In genomic region chr8:102496021-102496420, GRCm38 (mm10) we compare ENCODE assay signal across 23 mouse cellular contexts.
DNase-seq lines count a peak whose midpoint lies in the region; ATAC-seq and TF ChIP-seq lines count a peak whose summit lies in the region.
"Had no signal": no experiment of that assay in that cellular context is flagged by ENCODE, and none has a peak within 500 bp of the region (broad histone marks: within the 10 kb centered on the region; RNA-seq: fewer than 3 reads in every experiment).

No protein-coding gene starts in this region.

- no peak for TF ChIP-seq POLR2A in kidney, adult 2 months (IDR thresholded peaks at IDR 0.05; ENCODE audit: low read depth, low read length)
- TF ChIP-seq POLR2A in lung, adult 2 months (IDR thresholded peaks at IDR 0.05; ENCODE audit: borderline replicate concordance, extremely low read depth, low read depth, low read length) = no peak

- 18% methylated on average over 1 of the region's 1 CpGs for WGBS in kidney, adult 2 months
- WGBS in kidney, postnatal 0 days = 24% methylated on average over 1 of the region's 1 CpGs
- WGBS in lung, embryonic 16.5 days = 38% methylated on average over 1 of the region's 1 CpGs
- 51% methylated on average over 1 of the region's 1 CpGs for WGBS in lung, adult 2 months
- 75% methylated on average over 1 of the region's 1 CpGs for WGBS in hindbrain, embryonic 13.5 days

- no peak overlapping the region for H3K9ac ChIP-seq in kidney, postnatal 0 days (ENCODE audit: low read depth, low read length)
- no peak overlapping the region for H3K9ac ChIP-seq in lung, embryonic 16.5 days (ENCODE audit: low read length)
- H3K9ac ChIP-seq in hindbrain, embryonic 13.5 days = no peak overlapping the region
- H3K9ac ChIP-seq: embryonic facial prominence, embryonic 15.5 days; hindbrain, embryonic 12.5 days had no signal

- no peaks in the 10 kb centered on the region for H3K36me3 ChIP-seq in kidney, adult 2 months (ENCODE audit: control insufficient read depth, insufficient read depth, low read length)
- H3K36me3 ChIP-seq in kidney, postnatal 0 days (ENCODE audit: insufficient read depth, low read length) = no peaks in the 10 kb centered on the region
- no peaks in the 10 kb centered on the region for H3K36me3 ChIP-seq in lung, embryonic 16.5 days (ENCODE audit: control insufficient read depth, insufficient read depth, low read length)
- H3K36me3 ChIP-seq in hindbrain, embryonic 13.5 days = no peaks in the 10 kb centered on the region
- H3K36me3 ChIP-seq: embryonic facial prominence, embryonic 15.5 days; forebrain, embryonic 10.5 days; hindbrain, embryonic 12.5 days had no signal

- no peaks in the 10 kb centered on the region for H3K4me1 ChIP-seq in kidney, adult 2 months (ENCODE audit: control insufficient read depth, insufficient read depth, low read length)
- H3K4me1 ChIP-seq in kidney, postnatal 0 days (replicated peaks; ENCODE audit: insufficient read depth, low read length) = no peaks in the 10 kb centered on the region
- no peaks in the 10 kb centered on the region for H3K4me1 ChIP-seq in lung, embryonic 16.5 days (replicated peaks; ENCODE audit: control insufficient read depth, insufficient read depth, low read length)
- no peaks in the 10 kb centered on the region for H3K4me1 ChIP-seq in lung, adult 2 months (ENCODE audit: control insufficient read depth, insufficient read depth, low read length)
- H3K4me1 ChIP-seq in hindbrain, embryonic 13.5 days (replicated peaks) = 0 out of 2 replicates have a peak, but pooled peaks cover under 1% of the 10 kb centered on the region
- H3K4me1 ChIP-seq: embryonic facial prominence, embryonic 15.5 days; hindbrain, embryonic 12.5 days had no signal

- TF ChIP-seq CTCF in kidney, adult 2 months (conservative IDR thresholded peaks at IDR 0.05; ENCODE audit: insufficient read depth, insufficient read length, low read depth, low read length) = no peak
- no peak for TF ChIP-seq CTCF in kidney, postnatal 0 days (IDR thresholded peaks at IDR 0.05; ENCODE audit: low read depth)
- TF ChIP-seq CTCF in lung, adult 2 months (IDR thresholded peaks at IDR 0.05; ENCODE audit: insufficient read depth, low read length) = no peak

- H3K27ac ChIP-seq in kidney, adult 2 months (ENCODE audit: insufficient read depth, low read depth, low read length) = no peak overlapping the region
- no peak overlapping the region for H3K27ac ChIP-seq in kidney, postnatal 0 days
- no peak overlapping the region for H3K27ac ChIP-seq in lung, embryonic 16.5 days (ENCODE audit: low read length)
- H3K27ac ChIP-seq in hindbrain, embryonic 13.5 days = no peak overlapping the region
- H3K27ac ChIP-seq: embryonic facial prominence, embryonic 15.5 days; forebrain, embryonic 10.5 days; hindbrain, embryonic 12.5 days; hindbrain, postnatal 0 days had no signal

- no peak overlapping the region for H3K4me3 ChIP-seq in kidney, adult 2 months (ENCODE audit: insufficient read depth, low read depth, low read length)
- no peak overlapping the region for H3K4me3 ChIP-seq in kidney, postnatal 0 days (replicated peaks; ENCODE audit: low read depth, low read length)
- H3K4me3 ChIP-seq in lung, embryonic 16.5 days (ENCODE audit: low read length) = no peak overlapping the region
- H3K4me3 ChIP-seq in lung, adult 2 months (replicated peaks; ENCODE audit: extremely low read depth, low read depth, low read length) = no peak overlapping the region
- H3K4me3 ChIP-seq in hindbrain, embryonic 13.5 days = no peak overlapping the region
- H3K4me3 ChIP-seq: embryonic facial prominence, embryonic 15.5 days; erythroblast, embryonic 14.5 days; forebrain, embryonic 10.5 days; hindbrain, embryonic 12.5 days had no signal

- peak; percentile 63; the same call in 1 of the 2 replicates for ATAC-seq in kidney, postnatal 0 days (replicated peaks; ENCODE audit: low FRiP score, low read depth)
- peak; percentile 61; the same call in 1 of the 2 replicates for ATAC-seq in lung, embryonic 16.5 days (ENCODE audit: low read depth)
- ATAC-seq in hindbrain, embryonic 13.5 days (ENCODE audit: low FRiP score) = no peak
- ATAC-seq: forebrain, embryonic 14.5 days; hindbrain, postnatal 0 days had no signal

- H3K4me2 ChIP-seq in kidney, postnatal 0 days (ENCODE audit: low read length) = no peak overlapping the region
- H3K4me2 ChIP-seq in lung, embryonic 16.5 days (ENCODE audit: low read depth, low read length) = no peak overlapping the region
- H3K4me2 ChIP-seq in hindbrain, embryonic 13.5 days = no peak overlapping the region
- H3K4me2 ChIP-seq: embryonic facial prominence, embryonic 15.5 days; heart, embryonic 11.5 days; hindbrain, embryonic 12.5 days had no signal

- no peaks in the 10 kb centered on the region for H3K27me3 ChIP-seq in kidney, adult 2 months (replicated peaks; ENCODE audit: control insufficient read depth, insufficient read depth, low read length)
- H3K27me3 ChIP-seq in kidney, postnatal 0 days (ENCODE audit: insufficient read depth, low read length) = no peaks in the 10 kb centered on the region
- H3K27me3 ChIP-seq in lung, embryonic 16.5 days (ENCODE audit: control insufficient read depth, insufficient read depth, low read depth, low read length) = no peaks in the 10 kb centered on the region
- no peaks in the 10 kb centered on the region for H3K27me3 ChIP-seq in hindbrain, embryonic 13.5 days
- H3K27me3 ChIP-seq: CH12.LX; embryonic facial prominence, embryonic 15.5 days; hindbrain, embryonic 12.5 days had no signal

- peak; percentile 0 for DNase-seq in kidney, adult 2 months
- no peak for DNase-seq in kidney, postnatal 25 days
- peak; percentile 87 for DNase-seq in kidney, postnatal 0 days (ENCODE audit: low spot score)
- DNase-seq in kidney, adult 11 months = no peak
- DNase-seq in lung, adult 2 months = no peak
- DNase-seq: adrenal gland, adult 8-10 months; adrenal gland, postnatal 36 days; cerebellum, adult 2 months; cerebellum, postnatal 14 days; embryo, embryonic 11 days; gastrocnemius, postnatal 36 days; heart, adult 18-20 months; heart, postnatal 4 days had no signal

- H3K9me3 ChIP-seq in kidney, postnatal 0 days (replicated peaks; ENCODE audit: low read length) = no peaks in the 10 kb centered on the region
- no peaks in the 10 kb centered on the region for H3K9me3 ChIP-seq in lung, embryonic 16.5 days (ENCODE audit: control insufficient read depth, low read length)
- no peaks in the 10 kb centered on the region for H3K9me3 ChIP-seq in hindbrain, embryonic 13.5 days
- H3K9me3 ChIP-seq: embryonic facial prominence, embryonic 15.5 days; forebrain, embryonic 10.5 days; hindbrain, embryonic 12.5 days had no signal

Comparison
In these comparisons a context has a peak if more than half of its experiments do, and no peak if none do; other contexts are left out.
1. DNase-seq: peak in kidney, adult 2 months (single experiment) and kidney, postnatal 0 days (single experiment); none in kidney, postnatal 25 days (0 of 2), kidney, adult 11 months (single experiment) and lung, adult 2 months (single experiment).